Mouse (Mus musculus): ENCODE results near the gene Preb. TPM values are rescaled to one million over a fixed set of nuclear protein-coding genes. Genes with fewer than 3 reads are reported as not detected.

Preb gene
- total RNA-seq, 2 experiments from 2014 or later: 114 to 116 TPM

- no peak for DNase-seq
- intact Hi-C loops (cut with DNase I): no loop called here
Observed at GRCm38 (mm10) chr5:30925217-30925616, 34.9 kb downstream of the Preb start.

GRCm38 (mm10) chr5:30924614-30925013 is 35.5 kb downstream of the Preb start:
- intact Hi-C loops (cut with DNase I): no loop called here
- no peak for DNase-seq

GRCm38 (mm10) chr5:30923119-30923518 is 37.0 kb downstream of the Preb start:
- intact Hi-C loops (cut with DNase I): no loop called here
- DNase-seq: no peak

- intact Hi-C loops (cut with DNase I): no loop called here
- DNase-seq: no peak
Observed at GRCm38 (mm10) chr5:30922581-30923041, 37.5 kb downstream of the Preb start.

- intact Hi-C loops (cut with DNase I): no loop called here
- peak; percentile 94 for DNase-seq
Observed at GRCm38 (mm10) chr5:30921256-30922033, 38.7 kb downstream of the Preb start, which contains the start of gene Khk. Khk (plus strand) TSS chr5:30921431.

- intact Hi-C loops (cut with DNase I): no loop called here
Observed at GRCm38 (mm10) chr5:30920621-30921020, 39.5 kb downstream of the Preb start.

GRCm38 (mm10) chr5:30919831-30920614 is 40.1 kb downstream of the Preb start:
- no peak for DNase-seq
- intact Hi-C loops (cut with DNase I): no loop called here

More at GRCm38 (mm10) chr5:30920621-30921020, 39.5 kb downstream of the Preb start:
- DNase-seq: no peak

GRCm38 (mm10) chr5:30918691-30919090 is 41.5 kb downstream of the Preb start:
- DNase-seq: no peak
- intact Hi-C loops (cut with DNase I): no loop called here

GRCm38 (mm10) chr5:30917891-30918670 is 42.1 kb downstream of the Preb start:
- intact Hi-C loops (cut with DNase I): no loop called here
- no peak for DNase-seq

- intact Hi-C loops (cut with DNase I): no loop called here
- DNase-seq: no peak
Observed at GRCm38 (mm10) chr5:30917348-30917747, 42.8 kb downstream of the Preb start.

- intact Hi-C loops (cut with DNase I): no loop called here
- DNase-seq: no peak
Observed at GRCm38 (mm10) chr5:30916841-30917240, 43.3 kb downstream of the Preb start.

- peak; percentile 89 for DNase-seq
- intact Hi-C loops (cut with DNase I): no loop called here
Observed at GRCm38 (mm10) chr5:30915974-30916433, 44.2 kb downstream of the Preb start.

GRCm38 (mm10) chr5:30915456-30915855 is 44.7 kb downstream of the Preb start:
- intact Hi-C loops (cut with DNase I): no loop called here
- no peak for DNase-seq

GRCm38 (mm10) chr5:30914849-30915248 is 45.3 kb downstream of the Preb start:
- intact Hi-C loops (cut with DNase I): no loop called here

GRCm38 (mm10) chr5:30914101-30914635 is 46.0 kb downstream of the Preb start:
- DNase-seq: no peak
- intact Hi-C loops (cut with DNase I): no loop called here

More at GRCm38 (mm10) chr5:30914849-30915248, 45.3 kb downstream of the Preb start:
- DNase-seq: no peak

GRCm38 (mm10) chr5:30913060-30913841 is 46.9 kb downstream of the Preb start, which contains the start of gene Emilin1:
Emilin1 (plus strand) TSS chr5:30913402.
- DNase-seq: peak; percentile 53
- intact Hi-C loops (cut with DNase I): no loop called here

- intact Hi-C loops (cut with DNase I): no loop called here
Observed at GRCm38 (mm10) chr5:30912156-30912555, 48.0 kb downstream of the Preb start.

GRCm38 (mm10) chr5:30910481-30910880 is 49.7 kb downstream of the Preb start:
- no peak for DNase-seq
- intact Hi-C loops (cut with DNase I): no loop called here

More at GRCm38 (mm10) chr5:30912156-30912555, 48.0 kb downstream of the Preb start:
- DNase-seq: peak; percentile 43

GRCm38 (mm10) chr5:30909863-30910262 is 50.3 kb downstream of the Preb start:
- no peak for DNase-seq
- intact Hi-C loops (cut with DNase I): no loop called here

- DNase-seq: no peak
- intact Hi-C loops (cut with DNase I): no loop called here
Observed at GRCm38 (mm10) chr5:30909300-30909659, 50.9 kb downstream of the Preb start.

All from left cerebral cortex, postnatal 4 days (tissue).